Mouse (Mus musculus) lung, postnatal 10 days (tissue): ENCODE measurements around the gene Pde3a.

Experiments
- DNase-seq: peaks from one replicate; pipeline ENCODE4 v3.0.0; 2021

Pde3a gene

DNA sequence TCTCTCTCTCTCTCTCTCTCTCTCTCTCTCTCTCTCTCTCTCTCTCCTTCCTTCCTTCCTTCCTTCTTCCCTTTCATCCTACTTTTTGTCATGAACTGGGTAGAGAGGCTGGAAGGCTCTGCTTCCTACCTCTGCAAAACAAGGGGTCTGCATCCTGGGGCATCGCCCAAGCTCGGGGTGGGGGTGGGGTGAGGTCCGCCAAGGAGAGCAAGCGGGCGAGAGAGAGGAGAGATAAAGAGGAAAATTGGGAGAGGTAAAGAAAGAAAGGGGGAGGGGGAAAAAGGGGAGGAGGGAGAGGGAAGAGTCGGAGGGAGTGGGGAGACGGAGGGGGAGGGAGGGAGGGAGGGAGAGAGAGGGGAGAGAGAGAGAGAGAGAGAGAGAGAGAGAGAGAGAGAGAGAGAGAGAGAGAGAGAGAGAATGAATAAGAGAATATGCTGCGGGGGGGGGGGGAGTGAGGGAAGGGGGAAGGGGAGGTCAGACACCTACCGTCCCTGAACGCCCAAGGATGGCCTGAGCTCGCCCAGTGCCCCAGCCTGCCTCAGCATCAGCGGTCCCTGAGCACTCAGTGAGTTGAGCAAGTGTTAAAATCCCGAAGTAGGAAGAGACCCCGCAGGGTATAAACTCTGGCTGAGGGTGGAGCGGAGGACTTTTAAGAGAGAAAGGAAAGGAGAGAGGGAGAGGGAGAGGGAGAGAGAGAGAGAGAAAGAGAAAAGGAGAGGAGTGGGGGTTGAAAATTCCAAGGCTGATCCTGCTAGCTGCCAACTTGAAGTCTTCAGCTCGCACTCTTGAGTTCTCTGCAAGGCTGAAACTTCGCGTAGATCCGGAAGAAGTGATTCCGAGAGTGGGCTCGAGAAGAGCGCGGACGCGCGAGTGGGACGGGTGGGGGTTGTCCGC, at the start of gene Pde3a:
Gene Pde3a (plus strand): TSS at position 579 of the 894 bp plus-strand sequence.
- DNase-seq, result no peak

DNA sequence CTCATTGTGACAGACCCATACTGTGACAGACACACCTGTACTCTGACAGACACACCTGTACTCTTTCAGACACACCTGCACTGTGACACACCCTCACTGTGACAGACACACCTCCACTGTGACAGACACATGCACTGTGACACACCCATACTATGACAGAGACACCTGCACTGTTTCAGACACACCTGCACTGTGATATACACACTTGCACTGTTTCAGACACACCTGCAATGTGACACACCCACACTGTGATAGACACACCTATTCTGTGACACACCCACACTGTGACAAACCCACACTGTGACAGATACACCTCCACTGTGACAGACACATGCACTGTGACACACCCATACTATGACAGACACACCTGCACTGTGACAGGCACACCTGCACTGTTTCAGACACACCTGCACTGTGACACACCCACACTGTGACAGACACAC, 48.9 kb upstream of the Pde3a start:
- DNase-seq, result no peak

DNA sequence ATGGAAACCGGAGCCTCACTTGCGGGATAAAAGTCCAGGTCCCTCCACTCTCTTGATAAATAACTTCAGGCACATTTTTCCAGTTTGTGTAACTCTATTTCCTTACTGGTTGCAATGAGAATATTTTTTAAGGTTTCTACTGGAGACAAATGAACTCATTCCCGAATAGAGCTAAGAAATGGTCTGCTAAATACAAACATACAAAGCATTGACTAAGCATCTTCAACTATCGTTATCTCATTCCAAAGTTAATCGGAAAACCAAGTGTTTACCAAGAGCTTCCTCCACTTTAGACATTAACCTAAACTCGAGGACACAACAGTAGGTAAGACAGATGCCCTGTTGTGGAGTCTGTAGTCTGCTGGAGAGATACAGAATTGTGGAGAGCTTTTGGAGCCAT, 41.5 kb upstream of the Pde3a start:
- no peak for DNase-seq

DNA sequence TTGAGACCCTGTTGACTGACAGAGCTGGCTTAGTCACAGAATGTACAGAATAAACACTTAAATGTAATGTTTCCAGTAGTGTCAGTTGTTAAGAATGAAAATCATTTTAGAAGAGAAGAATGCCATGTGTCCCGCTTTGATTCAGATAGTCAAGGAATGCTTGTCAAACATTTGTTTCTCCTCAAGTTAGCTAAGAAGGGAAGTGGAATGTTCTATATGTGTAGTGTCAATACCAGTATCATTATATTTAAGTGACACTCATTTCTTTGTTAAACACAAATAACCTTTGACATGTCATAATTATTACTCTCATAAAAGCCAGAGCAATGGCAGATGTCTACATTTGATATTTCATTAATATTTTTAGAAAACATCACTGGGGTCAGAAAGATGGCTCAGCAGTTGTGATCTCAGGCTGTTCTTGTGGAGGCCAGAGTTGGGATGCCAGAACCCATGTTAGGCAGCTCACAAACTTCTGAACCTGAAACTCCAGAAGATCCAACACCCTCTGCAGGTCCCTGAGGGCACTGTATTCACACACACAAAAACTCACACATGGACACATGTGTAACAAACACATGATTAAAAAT, 40.7 kb upstream of the Pde3a start:
- no peak for DNase-seq

DNA sequence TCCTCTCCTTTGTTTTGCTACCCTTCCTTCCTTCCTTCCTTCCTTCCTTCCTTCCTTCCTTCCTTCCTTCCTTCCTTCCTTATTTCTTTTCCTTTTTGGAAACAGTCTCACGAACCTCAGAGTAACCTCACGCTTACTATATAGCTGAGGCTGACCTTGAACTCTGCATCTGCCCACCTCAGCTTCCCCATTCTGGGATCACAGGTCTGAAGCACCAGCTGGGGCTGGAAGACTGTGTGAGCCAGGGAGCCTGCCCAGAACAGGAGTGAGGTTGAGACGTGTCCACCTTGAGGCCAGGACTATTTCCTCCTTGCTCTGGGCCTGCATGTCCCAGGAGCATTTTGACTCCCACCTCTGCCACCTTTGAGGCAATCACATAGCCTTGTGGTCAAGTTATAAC, 39.0 kb upstream of the Pde3a start:
- no peak for DNase-seq

DNA sequence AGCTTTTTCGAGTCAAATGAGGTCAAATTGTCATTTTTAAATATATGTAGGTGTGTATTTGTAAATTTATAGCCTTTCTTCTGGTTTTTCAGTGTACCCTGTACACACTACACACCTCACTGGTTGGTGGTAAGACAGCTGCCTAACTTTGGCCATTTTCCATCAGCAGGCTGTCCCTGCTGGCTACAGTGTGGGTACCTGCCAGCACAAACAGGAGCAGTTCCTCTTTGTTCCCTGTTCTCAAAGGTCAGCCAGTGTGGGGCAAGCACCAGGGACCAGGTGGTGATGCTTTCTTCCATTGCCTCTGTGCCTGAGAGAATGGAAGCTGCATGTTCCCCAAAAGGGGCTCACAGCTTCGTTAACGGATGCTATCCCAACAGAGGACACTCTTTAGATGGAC, 28.0 kb upstream of the Pde3a start:
- no peak for DNase-seq

DNA sequence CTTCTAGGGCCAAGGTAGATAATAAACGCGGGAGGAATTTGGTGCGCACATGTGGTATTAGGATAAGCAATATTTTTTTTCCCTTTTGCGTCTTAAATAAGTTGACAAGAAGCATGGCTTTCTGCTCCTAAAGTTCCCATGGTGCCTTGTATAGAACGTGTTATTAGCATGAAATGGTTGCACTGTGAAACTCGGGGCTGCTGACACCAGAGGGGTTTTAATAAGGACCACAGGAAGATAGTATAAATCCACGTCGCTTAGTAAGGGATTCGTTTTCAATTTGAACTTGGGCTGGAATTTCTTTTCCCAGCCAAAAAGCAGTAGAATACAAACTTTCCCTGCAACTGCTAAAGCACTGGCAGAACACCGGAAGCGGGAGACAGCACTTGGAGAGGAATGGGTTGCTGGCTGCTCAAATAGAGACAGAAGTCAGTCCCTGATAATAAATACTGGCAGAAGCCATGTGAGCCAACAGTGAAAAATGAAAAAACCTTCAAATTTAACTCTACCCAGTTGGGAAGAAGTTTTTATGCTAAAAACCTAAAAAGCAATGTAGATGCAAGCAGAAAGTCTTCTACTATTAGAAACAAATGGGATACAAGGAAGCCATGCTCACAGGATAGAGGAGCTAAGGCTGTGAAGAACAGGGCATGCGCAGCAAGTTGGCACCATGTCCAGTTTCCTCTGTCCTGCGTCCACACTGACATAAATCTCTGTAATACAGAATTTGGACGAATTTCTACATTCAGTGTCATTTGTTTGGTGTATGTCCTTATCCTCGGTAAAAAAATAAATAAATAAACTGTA, 22.0 kb upstream of the Pde3a start:
- peak; percentile 53 for DNase-seq

DNA sequence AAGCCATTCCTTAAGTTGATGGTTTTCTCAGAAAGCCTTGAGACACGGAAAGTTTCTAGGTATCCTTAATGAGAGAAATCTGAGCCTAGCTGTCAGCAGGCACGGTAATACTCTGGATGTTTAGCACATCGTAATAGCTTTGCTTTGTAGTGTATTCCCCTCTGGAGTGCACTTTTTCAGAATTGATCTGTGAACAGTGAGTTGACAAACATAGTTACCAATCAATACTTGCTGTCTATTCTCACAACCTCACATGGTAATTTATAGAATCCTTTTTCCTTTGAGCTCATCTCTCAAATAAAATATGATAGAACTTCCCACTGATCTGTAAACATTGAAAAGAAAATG, 21.4 kb upstream of the Pde3a start:
- DNase-seq, result no peak

DNA sequence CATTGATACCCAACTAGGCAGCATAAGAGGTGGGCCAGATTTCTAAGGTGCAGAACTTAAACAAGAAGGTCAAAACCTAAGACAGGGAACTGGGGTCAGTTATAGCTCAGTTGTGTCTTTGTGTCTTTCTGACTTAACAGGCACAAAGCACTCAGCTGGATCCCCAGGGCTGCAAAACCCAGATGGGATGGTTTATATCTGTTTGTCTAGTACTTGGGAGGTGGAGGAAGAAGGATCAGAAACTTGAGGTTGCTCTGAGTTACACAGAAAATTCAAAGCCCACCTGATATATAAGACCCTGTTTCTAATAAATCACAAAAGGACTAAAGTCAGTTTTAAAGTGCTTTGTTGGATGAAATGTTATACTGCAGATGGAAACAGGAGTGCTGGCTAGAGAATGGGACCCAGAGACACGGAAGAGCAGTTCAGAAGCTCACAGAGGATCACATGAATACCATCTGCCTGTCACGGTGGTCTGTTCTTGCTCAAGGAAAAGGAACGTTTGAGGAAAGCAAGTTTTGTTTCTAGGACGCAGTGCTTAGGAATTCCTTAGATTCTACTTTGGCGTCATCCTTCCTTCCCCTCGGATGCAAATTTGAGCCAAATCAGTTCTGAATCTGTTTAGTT, 16.2 kb upstream of the Pde3a start:
- DNase-seq, result no peak

DNA sequence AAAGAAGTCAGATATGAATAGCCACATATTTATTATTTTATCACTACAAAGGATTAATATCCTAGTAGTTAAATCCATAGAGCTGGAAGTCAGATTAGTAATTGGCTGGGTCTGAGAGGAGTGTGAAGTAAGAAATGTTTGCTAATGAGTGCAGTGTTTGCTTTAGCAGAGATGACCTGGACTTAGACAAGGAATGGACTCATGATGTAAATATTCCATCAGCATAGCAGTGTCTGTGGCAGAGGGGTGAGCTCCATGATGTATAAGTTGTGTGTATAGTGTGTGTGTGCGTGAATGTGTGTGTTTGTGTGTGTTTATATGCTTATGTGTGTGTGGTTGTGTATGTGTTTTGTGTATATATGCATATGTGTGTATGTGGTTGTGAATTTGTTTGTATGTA, 7.3 kb upstream of the Pde3a start:
- DNase-seq, result no peak

DNA sequence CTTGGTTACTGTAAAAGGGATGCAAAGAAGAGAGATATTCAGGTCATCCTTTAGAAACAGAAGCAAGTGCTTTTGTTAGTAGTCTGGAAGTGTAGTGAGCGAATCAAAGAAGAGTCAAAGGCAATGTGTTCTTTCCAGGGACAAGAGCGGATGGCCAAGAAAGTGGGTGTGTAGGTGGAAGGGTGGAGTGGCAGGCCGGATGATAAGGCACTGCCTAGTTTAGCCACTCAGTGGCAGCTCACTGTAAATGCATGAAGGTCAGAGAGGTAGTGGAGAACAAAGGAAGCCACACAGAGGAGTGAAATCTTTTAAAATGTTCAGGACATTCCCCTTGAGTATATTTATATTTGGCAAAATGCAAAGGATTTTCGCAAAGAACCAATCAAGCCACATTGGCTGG, 4.0 kb upstream of the Pde3a start:
- peak; percentile 24 for DNase-seq

DNA sequence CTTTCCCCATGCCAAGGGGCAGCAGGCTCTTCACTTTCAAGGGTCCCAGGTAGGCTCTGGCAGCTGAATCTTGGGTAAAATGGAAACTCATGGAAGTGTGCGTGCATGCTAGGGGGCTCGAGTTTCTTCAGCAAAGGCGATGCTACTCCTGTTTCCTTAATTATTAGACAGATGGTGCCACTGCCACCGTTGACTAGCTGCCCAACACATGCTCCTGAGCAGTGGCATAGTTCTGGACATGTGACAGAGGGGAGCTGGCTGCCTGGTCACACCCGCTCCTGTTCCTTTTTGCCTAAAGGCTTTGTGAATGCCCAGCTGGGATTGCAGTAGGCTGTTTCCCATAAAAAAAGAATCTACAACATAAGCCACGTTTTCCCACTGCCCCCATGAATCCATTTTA, 2.7 kb upstream of the Pde3a start:
- DNase-seq, result no peak

DNA sequence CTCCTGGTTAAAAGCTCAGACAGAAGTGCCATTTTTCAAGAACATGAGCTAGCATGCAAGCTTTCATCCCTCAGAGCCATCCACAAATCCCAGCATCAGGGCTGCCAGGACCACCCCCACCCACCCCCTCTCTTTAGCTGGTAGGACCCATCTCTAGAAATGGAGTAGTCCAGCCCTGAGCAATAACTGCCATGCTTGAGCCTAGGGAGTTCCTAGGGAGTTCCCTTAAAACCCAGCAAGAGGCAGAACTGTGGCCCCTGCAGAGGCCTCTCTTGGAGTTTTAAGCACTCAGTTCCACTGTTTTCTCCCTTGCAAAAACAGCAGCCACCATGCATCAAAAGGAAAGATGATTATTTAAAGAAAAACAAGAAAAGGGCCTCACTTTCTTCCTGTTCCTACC, 988 bp upstream of the Pde3a start:
- DNase-seq, result no peak

DNA sequence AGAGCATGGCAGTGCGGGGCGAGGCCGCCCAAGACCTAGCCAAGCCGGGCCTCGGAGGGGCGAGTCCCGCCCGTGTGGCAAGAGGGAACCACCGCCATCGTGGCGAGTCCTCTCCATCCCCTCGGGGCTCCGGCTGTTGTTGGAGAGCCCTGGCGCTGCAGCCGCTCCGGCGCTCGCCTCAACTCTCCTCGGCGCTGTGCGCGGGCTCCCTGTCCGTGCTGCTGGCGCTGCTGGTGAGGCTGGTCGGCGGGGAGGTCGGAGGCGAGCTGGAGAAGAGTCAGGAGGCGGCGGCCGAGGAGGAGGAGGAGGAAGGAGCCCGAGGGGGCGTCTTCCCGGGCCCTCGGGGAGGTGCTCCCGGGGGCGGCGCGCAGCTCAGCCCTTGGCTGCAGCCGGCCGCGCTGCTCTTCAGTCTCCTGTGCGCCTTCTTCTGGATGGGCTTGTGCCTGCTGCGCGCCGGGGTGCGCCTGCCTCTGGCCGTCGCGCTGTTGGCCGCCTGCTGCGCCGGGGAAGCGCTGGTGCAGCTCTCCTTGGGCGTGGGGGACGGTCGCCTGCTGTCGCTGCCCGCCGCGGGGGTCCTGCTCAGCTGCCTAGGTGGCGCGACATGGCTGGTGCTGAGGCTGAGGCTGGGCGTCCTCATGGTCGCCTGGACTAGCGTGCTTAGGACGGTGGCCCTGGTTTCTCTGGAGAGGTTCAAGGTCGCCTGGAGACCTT, 671 bp downstream of the Pde3a start:
- DNase-seq, result peak; percentile 85

DNA sequence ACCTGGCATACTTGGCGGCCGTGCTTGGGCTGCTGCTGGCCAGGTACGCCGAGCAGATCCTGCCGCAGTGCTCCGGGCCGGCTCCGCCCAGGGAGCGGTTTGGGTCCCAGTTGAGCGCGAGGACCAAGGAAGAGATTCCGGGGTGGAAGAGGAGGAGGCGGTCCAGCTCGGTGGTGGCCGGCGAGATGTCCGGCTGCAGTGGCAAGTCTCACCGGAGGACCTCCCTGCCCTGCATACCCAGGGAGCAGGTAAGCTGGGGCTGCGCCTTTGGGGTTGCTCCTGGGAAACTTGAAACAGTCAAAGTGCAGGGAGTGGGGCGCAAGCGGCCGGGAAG, 1.2 kb downstream of the Pde3a start:
- DNase-seq, result peak; percentile 37

DNA sequence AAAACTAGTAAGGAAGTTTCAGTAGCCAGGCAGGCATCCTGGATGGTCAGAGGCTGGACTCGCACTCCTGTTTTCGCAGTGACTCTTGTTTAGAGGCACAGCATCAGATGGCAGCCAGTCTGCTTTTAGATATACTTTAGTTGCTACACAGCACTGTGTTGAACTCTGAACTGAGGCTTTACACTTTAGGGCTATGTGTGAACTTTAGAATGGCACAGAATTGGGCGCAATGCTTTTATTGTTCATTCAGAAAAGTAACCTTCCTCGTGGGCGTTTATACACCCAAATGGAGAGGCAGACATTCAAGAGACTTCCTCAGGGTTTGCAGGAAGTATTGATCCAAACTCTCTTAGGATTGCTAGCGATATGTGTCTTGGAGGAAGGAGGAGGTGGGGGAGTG, 1.9 kb downstream of the Pde3a start:
- DNase-seq, result no peak

DNA sequence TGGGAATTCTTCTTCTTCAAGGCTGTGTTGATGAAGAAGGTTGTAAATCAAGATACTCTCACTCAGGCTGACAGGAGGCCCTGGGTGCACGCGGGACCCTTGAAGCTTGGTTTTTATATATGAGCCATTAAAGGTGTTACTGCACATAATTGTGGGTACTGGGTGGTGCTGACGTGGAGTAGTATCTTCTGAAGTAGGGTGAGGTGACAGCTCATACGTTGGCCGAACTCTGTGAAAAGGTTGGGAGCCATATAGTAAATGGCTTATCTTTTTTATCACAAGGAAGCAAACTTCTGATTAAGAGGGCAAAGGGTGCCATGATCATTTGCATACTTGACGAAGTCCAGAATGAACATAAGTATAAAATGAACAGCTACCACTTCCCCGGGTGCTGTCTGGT, 3.5 kb downstream of the Pde3a start:
- DNase-seq, result no peak

DNA sequence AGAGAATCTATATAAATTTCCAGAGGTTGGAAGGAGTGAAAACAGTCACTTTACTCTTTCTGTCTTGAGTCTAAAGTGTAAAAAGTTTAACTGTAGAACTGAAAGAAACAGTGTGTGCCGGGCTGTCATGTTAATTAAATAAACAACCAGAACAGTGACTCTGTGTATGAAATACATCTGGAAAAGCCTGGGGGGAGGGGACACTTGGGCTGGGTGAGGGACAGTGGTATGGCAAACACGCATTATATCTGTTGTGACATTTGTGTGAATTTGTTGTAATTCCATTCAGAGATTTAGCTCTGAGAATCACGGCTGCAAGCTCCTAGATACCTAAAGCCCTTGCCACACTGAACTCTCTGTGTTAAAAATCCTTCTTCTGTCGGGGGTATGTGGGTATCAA, 5.9 kb downstream of the Pde3a start:
- no peak for DNase-seq

DNA sequence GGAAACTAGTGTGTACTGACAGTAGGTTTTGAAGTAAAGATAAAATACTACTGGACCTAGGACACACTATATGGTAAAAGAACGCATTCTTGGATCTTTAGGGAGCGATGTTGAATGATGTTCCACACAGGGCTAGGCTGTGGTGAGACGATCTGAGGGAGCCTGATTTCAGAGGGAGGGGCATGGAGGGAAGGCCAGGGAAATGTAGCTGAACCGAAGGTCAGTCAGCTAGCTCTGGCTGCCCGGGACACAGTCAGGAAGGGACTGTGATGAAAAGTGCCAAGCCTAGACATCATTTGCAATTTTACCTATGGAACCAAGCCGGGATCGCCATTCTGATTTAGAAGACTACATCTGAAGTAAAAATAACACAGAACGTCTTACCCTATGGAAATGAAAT, 7.8 kb downstream of the Pde3a start:
- no peak for DNase-seq

DNA sequence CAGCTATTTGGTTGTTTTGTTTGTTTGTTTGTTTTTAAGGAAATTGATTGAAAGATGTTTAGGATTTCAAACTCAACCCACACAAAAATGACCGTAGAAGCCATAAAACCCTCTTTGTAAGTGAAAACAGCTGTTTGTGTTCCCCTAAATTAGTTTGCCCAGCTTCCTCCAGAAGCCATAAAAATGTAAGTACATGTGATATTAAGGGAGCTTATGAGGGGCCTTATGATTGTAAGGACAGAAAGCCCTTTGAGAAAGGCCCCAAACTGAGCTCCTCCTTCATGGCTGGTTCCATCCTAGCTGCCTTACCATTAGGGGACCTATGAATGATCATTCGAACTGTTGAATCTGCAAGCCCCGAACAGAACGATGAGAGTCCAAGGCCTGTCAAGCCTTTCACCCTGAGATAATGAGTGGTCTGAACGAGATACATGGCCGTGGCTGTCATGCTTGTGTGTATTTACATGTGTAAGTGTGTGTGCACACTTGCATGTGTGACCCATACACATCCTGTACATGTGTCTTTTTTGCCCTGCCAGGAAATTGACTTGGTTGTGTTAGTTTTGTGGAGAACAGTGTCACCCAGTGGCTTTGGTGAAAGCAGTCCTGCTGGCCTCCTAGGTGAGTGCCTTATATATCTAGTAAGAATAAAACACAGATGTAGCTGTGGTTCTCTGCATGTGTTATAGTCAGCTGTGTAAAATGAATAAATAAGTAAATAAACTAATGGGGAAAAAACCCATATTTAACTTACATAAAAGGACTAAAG, 8.5 kb downstream of the Pde3a start:
- peak; percentile 34 for DNase-seq

DNA sequence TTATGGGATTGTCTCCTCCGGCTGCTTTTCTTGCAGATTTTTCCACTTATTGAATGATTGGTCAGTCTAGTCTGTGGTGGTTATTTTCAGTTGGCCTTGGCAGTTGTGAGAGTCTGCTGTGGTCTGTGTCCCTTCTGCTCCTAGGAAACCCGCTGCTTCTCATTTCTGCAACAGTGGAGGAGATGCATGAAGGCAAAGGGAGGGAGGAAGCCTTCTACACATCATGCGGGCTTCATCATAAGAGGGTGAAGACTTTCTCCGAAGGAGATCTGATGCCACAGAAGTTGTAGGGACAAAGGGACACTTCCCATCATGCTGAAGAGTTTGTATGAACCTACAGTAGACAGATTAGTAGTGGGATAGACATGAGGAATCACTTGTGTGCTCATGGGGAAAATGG, 16.2 kb downstream of the Pde3a start:
- DNase-seq, result no peak
